Mouse (Mus musculus) common myeloid progenitor, adult 5-6 weeks (primary cell): ENCODE measurements around the gene Rgsl1. TPM values are rescaled to one million over a fixed set of nuclear protein-coding genes. Genes with fewer than 3 reads are reported as not detected.
"Not testable (repeated sequence)": the region's sequence is repeated elsewhere in the genome, so short reads cannot be mapped to it uniquely, and the experiment has no call there.

ENCODE experiments used
- ATAC-seq: replicated peaks from 2 replicates; pipeline ENCODE4 v1.8.0; 2016; ENCODE audit warnings: low read depth, mild to moderate bottlenecking, moderate TSS enrichment, inconsistent platforms; ENCODE audit not compliant: poor library complexity, severe bottlenecking
- total RNA-seq: library from RNA; stranded (forward); fragments of 200-1000, 187-1606 nt; gene quantifications from 2 replicates; pipeline ENCODE4 v1.2.3, GENCODE M21; 2017

The Rgsl1 gene
- not detected in 2 replicates for total RNA-seq

DNA sequence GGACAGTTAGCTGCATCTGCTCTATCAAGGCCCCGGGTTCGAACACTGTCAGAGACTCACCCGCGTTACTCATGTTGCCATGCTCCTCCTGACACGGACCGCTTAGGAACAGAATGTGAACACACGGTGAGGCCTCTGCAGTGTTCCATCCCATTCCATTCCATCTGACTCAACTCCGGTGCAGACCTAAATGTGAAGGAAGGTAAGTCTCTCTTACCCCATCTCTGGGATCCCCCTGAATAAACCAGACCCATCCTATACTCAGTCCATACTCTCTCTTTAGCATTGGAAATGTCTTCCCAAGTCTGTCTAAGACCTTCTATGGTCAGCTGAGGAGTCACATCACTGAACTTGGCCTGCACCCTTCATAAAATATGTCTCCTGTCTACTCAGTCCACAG lies at the start of gene Rgsl1:
Gene Rgsl1, minus strand, starts transcription at position 101 of the 400 bp plus-strand sequence.
- ATAC-seq, result no peak

DNA sequence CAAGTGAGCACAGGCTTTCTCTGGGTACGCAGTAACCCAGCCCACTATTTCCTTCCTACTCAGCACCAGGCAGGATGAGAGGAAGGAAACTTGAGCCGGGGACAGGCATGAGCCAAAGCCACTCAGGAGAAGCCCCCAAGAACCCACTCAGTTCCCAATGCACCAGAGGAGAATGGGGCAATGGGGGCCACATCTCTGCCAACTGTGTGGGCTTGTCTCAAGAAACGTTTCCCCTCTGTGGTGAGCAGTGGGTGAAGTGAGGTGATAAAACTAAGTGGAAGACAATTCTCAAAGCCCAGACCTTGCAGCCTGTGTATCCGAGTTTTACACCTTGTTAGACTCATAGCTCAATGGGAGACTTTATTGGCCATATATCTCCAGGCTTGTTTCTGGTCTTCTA lies 47.5 kb upstream of the Rgsl1 start, which contains the start of gene Teddm1a:
Gene Teddm1a, plus strand, starts transcription at position 301 of the 400 bp plus-strand sequence.
- 0 out of 2 replicates have a peak, but pooled peaks have one; percentile 35 for ATAC-seq

DNA sequence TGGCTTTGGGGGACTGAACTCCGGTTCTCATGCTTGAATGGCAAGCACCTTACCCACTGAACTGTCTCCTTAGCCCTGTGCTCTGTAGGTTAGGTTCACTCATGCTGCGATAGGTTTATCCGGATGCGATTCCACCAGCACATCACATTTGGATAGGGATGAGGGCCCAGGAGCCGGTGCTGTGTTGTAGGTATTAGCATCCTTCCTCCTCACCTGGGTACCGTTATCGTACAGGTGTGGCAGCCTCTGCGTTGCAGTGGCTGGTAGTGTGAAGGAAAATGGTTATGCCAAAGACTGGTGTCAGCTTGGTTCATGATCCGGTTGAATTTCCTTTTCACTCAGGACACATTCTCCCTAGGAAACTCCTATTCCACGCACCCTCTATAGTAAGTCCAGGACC lies 46.2 kb upstream of the Rgsl1 start:
- no peak for ATAC-seq

DNA sequence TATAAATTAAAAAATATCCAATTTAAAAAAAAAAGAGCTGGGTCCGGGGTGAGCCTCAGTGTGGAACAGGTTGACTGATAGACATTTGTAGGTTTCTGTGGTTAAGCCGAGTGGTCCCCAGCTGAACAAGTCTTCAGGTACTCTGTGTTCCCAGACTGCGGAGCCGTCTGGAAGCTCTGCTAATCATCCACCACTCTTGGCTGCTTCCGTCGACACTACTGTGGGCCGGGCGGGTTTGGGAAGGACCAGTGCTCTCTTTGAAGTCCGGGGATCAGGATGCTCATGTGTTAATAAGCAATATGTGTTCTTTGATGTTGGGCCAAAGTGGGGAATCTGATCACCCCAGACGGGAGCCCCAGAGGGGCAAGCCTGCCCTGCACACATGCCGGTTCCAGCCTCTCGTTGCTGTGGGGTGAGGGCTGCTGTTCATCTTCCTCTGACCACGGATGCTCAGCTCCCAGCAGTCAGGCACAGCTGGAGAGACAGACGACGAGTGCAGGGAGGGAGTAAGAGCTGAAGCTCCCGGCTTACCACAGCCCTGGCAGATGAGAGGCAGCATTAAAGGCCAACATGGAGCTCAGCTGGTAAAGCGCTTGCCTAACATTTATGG lies 42.2 kb upstream of the Rgsl1 start:
- ATAC-seq, result no peak

DNA sequence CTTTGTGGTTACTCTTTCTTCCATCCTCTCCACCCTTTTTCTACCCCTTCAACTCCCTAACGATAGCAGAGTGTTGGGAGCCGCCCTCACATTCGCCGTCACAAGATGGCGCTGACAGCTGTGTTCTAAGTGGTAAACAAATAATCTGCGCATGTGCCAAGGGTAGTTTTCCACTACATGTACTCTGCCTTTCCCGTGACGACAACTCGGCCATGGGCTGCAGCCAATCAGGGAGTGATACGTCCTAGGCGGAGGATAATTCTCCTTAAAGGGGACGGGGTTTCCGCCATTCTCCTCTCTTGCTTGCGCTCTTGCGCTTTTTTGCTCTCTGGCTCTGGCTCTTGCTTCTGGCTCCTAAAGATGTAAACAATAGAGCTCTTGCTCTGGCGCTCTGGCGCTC lies 36.4 kb upstream of the Rgsl1 start:
- not testable (repeated sequence) for ATAC-seq

DNA sequence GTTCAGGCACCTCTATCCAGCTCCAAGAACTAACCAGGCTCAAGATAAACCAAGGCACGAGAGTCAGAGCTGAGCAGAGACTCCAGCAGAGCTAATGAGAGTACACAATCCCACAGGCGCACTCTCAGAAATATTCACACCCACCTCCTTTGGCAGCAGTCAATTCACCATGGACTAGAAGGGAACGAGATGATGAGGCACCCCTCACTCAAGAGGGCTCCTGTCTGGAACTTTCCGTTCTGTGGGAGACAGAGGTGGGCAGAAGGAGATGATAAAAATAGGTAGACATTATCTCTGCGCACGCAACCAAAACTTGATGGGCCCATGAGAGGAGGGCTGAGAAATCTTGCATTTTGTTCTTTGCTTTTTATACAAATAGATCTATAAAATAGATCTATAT lies 30.1 kb upstream of the Rgsl1 start, which contains the start of gene Teddm1b:
Gene Teddm1b, plus strand, starts transcription at position 301 of the 400 bp plus-strand sequence.
- ATAC-seq, result no peak

DNA sequence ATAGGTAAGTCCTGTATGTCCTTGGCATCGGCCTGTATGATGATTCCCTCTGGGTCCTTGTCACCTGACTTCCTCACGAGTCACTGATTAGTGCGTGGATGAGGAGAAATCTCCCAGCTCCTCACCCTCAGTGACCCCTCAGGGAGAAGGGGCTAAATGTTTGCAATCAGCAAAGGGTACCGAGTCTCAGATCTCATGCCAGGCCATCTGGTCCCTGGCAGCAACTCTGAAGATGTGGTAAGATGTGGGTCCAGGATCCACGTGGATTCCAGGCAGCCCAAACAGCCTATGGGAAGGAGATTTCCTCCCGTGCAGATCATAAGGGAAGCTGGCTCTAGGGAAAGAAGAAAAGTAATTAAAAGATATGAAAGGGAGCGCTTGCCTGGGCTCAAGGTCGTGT lies 12.0 kb upstream of the Rgsl1 start:
- ATAC-seq, result no peak

DNA sequence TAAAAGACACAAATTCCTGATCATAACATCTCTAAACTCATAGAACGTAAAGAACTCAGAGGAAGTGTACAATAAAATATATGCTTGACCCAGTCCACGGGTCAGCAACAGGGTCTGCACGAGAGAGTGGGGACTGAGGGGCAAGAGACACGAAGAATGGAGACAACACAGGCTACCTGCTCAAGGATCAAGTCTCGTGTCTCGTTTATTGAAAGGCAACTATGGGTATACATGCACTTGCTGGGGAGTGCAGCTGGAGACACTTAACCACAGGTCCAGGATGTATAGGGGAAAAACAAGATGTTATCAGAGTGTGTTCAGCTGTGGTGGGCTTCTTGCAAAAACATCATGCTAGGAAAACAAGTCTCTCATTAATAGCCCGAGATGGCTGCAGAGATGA lies 8.8 kb upstream of the Rgsl1 start:
- not testable (repeated sequence) for ATAC-seq

DNA sequence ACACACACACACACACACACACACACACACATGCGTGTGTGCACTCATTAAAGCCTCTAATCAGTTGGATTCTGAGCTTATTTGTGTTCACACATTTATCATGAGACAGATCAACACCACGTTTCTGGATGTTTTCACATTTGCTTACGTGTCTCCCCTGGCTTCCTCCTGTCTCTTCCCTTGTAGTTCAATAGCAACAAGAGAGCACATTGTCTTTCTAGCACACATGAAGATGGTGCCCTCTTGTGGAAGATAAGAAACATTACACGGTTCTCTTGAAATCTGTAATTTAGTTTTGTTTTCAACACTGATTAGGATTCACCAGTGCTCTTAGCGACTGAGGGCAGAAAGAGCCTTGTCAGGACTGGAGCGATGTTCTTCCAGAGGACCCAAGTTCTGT lies 2.9 kb upstream of the Rgsl1 start:
- peak; percentile 92 for ATAC-seq

DNA sequence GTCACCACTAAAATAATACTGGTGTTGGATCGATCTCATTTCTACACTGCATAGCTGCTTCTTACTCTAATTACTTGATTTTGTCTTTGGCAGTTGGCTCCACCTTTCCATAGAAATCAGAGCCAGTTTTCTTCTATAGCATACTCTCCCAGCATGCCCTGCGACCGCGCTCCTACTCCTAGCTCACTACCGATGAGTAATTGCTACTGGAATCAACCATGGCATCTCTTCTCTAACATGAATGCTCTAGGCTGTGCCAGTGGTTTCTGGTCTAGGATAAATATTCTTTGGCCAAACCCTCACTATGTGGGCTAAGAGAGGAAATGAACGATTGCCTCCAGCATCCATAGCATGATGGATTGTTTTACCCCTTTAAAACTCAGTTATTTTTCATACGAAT lies 2.5 kb upstream of the Rgsl1 start:
- ATAC-seq, result no peak

DNA sequence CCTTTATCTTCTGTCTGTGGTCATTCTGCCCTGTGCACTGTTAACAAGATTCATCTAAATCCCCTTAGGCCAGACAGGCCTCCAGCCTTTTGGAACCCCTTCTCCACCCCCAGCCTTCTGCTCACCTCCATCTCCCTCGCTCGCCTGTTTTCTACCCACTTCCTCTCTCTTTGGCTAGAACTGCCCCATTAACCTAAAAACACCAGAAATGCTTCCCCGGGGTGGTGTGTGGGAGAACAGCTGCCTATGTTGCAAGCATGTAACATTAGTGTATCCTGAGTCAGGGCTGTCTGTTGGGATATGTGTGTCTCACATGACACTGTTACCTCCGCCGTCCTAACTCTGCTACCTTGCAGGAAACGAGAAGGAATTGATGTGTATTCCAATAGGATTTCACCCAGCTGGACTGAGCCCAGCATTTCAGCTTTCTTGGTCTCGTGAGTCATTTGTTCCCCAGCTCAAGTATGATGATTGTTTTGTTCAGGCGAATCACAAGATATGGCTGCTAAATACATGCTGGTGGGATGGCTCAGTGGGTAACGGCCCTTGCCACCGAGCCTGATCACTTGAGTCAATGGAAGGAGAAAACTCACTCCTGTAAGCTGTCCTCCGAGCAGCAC lies 1.7 kb downstream of the Rgsl1 start:
- peak; percentile 43; the same call in 1 of the 2 replicates for ATAC-seq

DNA sequence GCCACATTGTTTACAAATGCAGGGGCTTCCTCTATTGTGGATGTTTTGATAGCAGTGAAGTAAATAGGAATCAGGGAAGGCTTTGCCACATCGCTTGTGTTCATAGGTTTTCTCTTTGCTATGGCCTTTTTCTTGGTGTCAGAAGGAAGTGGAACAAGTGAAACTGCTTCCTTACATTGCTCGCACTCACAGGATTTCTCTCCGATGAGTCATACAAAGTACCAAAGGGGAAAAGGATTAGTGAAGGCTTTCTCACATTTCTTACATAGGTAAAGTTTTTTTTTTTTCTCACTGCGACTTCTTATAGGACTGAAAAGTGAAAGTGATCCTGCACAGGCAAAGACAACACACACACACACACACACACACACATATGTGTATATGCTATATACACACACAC lies 7.9 kb downstream of the Rgsl1 start:
- no peak for ATAC-seq

DNA sequence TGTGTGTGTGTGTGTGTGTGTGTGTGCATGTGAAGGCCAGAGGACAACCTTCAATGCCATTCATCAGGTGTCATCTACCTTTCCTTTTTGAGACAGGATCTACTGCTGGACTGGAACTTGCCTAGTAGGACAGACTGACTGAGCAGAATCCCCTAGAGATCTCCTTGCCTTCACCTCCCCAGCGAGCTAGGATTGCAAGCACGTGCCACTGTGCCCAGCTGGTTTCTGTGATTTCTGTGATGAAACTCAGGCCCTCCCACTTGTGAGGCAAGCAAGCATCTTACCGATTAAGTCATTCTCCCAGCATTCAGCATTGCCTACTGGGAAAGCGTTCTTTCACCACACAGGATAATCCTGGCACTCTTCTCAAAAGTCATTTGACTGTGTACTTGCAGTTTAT lies 13.2 kb downstream of the Rgsl1 start:
- ATAC-seq, result no peak

DNA sequence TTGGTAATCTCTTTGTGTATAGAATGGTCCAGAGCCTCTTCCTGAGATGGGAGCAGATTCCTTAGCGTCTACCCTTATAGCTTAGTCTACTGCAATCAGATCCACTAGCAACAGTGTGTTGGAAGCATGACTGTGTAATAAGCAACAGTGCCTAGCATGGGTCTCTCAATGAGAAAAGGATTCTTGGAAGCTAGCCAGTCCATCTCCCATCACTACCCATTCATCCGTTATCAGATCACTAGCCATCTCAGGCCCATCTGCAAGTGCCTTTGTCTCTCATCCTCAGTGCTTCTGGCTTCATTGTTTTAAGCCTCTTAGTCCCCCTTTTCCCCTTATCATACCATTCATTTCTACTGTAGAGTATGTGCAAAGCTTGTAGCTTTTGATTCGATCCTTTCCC lies 23.7 kb downstream of the Rgsl1 start:
- ATAC-seq, result no peak

DNA sequence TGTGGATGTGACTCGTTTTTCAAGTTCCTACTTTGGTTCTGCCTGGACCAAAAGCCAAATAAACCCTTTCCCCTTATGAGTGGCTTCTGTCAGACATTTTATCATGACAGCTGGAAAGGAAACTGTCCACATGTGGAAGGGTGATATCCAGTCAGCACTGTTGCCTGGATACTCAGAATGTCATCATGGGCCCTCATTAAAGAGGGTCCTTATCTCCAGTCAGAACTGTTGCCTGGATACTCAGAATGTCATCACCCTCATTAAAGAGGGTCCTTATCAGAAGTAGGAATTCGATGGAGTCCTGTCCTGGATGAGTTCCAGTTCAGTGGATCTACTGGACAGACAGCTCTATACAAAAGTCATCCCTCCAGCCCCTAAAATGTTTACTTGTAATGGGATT lies 29.7 kb downstream of the Rgsl1 start:
- no peak for ATAC-seq

DNA sequence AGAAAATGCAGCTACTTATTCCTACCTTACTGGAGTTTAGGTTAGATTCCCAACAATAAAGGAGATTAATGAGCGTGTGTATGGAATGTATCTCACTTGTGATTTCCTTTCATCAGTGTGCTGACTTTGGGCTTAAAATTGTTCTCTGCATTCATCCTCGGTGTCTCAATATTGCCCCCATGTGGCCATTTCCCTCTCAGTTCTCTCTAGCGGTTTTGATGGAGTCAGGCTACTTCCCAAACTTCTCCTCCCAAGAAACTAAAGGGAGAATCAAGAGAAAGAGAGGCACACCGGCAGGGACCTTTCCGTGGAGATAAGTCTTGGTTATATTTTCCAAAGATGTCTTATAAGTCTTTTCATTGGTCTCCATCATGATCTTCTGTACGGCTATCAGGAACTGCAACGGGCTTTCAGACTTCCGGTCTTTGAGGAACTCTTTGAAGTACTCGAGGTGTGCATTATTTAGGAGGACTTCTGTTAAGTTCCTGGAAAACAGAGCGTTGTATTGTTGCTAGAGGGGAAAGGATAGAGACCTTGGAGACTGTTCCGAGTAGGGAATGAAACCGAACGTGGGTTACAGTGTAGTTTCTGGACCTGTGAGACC lies 36.5 kb downstream of the Rgsl1 start:
- peak; percentile 80 for ATAC-seq

DNA sequence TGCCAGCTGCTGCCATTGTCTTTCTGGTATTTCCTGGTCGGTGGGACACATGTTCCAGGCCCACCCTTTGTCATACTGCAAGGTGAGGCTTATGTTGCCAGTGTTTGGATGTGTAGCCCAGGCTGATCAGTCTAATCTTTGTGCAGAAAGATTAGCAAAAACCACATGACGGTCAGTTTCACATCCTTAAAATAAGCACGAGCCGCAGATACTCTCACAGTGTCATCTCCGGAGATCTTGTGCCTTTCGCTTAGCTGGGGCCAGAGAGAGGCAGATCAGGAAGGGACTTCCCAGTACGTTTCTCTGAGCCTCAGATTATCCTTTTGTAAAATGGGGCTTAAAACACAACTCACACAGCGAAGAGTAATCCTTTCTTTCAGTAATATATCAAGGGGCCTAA lies 40.4 kb downstream of the Rgsl1 start:
- peak; percentile 72 for ATAC-seq

DNA sequence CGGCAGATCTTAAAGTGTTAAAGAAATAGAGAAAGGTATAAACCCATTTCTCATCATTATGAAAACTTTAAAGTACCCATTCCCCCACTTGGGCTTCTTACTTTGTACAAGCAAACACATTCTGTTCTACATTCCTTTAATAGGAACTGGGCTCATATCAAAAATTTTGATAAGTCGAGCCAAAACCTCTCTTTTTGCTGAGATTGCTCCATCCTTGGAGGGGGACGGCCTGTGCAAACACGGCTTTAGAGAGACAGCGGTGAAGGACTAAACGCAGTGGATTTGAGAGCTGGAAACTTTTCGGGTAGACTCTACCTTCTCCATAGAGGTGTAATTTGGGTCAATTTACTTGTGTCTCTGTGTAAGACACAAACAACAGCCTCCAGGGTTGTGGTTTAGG lies 41.3 kb downstream of the Rgsl1 start:
- no peak for ATAC-seq

DNA sequence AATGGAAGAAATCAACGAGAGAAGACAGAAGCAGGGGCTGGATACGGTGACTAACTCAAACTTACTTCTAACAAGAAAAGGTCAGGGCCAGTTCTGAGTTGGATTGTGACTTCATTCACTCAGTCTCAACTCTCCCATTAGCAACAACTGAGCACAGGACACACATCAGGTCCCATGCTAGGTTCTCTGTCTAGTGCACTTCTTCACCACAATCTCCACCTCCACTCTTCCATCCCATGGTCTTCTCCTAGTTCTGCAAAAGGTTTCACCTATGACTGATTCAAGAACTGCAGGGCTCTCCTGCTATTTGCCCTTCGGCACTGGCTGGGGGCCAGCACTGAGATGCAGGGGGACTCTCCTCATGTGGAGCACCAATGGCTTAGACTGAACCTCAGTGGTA lies 49.7 kb downstream of the Rgsl1 start:
- ATAC-seq, result no peak

DNA sequence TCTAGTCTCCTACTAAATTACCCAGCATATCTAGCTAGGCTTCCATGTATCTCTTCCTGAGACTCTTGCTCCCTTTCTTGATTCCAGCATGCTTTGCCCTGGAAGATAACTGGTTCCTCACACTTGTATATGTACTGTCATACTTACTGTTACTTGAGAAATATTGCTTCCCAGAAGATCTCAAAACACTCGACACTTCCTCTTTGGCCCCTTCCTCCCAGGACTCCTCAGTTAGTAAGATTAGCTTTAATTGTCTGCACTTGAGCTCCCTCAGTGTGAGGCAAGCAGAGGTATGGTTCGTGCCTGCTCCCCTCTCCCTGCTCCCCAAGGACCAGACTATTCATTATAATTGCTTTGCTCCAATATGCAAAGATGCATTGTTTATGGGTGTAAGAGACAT lies 53.2 kb downstream of the Rgsl1 start:
- ATAC-seq, result peak; percentile 61

DNA sequence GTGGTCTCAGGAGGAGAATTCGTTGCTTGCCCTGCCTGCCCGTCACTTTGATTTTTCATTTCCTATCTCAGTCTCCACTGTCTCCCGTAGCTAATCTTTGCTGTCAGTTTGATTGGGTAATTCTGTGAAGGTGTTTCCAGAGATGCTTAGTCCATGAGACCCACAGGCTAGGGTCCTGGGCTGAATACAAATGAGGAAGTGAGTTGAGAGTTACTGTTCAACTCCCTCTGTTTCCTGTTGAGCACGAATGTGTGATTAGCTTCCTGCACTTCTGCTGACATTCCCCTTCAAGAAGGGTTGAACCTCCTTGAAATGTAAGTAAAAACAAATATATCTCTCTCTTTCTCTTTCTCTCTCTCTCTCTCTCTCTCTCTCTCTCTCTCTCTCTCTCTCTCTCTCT lies 58.3 kb downstream of the Rgsl1 start:
- ATAC-seq, result peak; percentile 93

DNA sequence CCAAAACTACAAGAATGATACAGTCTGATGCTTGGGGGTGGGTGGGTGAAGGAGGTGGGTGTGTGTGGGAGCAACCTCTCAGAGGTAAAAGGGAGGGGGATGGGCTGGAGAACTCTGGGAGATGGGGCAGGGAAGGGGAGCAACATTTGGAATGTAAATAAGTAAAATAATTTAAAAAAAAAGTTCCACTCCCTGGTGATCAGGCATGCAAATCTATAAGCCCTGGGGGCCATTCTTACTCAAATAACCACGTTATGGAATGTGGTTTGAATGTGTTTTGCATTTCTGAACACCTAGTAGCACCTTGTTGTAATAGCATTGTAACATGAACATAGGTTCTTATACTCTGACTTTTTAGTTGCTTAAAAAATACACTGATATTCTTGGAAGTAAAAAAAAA lies 60.6 kb downstream of the Rgsl1 start:
- no peak for ATAC-seq
